Mouse (Mus musculus): ENCODE data around the gene Cpt1a. TPM values are rescaled to one million over a fixed set of nuclear protein-coding genes. Genes with fewer than 3 reads are reported as not detected.

The Cpt1a gene
- polyA plus RNA-seq, 1 experiment from 2014 or later: 19.6 TPM

Small RNA genes lying within 50 kb of the gene (microRNA-seq; reads per million reads assigned to microRNA genes)
- gene Mir6984: 0.61 reads per million

Other genes with a start within 250 kb of the Cpt1a start
- 108 and 118 TPM in 2 replicates for gene Mrpl21, start 39.4 kb upstream of the Cpt1a start, polyA plus RNA-seq (2015; fragmentation: Nextera tagmentation; extraction: Ambion mirVana)
- 10.4 and 10.5 TPM in 2 replicates for gene Ighmbp2, start 39.3 kb upstream of the Cpt1a start, polyA plus RNA-seq (2015; fragmentation: Nextera tagmentation; extraction: Ambion mirVana)
- gene Tesmin, start 66.5 kb downstream of the Cpt1a start, polyA plus RNA-seq (2015; fragmentation: Nextera tagmentation; extraction: Ambion mirVana): 0.12 and 0.28 TPM in 2 replicates
- 0.78 and 1.3 TPM in 2 replicates for gene Gal, start 92.2 kb downstream of the Cpt1a start, polyA plus RNA-seq (2015; fragmentation: Nextera tagmentation; extraction: Ambion mirVana)

Measured in limb, embryonic 15.5 days (tissue).